Mouse (Mus musculus) lung, embryonic 16.5 days (tissue): ENCODE results near the gene Nprl2. TPM values are rescaled to one million over a fixed set of nuclear protein-coding genes. Genes with fewer than 3 reads are reported as not detected.

Source experiments
- ATAC-seq: fragments of 200-750 bp; cut with Nextera tagmentation; 2 replicates; pipeline ENCODE4 v1.8.0; 2017; ENCODE audit warnings: low read depth, mild to moderate bottlenecking, moderate library complexity
- H3K27ac ChIP-seq: fragments of 300-500 bp; sonication (generic); 2 replicates; pipeline ENCODE4 v1.5.1; 2014; ENCODE audit warnings: mild to moderate bottlenecking, control low read depth, low read length
- H3K27me3 ChIP-seq: fragments of 300-500 bp; sonication (generic); 2 replicates; pipeline ENCODE4 v1.6.1; 2014; ENCODE audit warnings: low read depth, low read length, mixed read lengths; ENCODE audit not compliant: control insufficient read depth, insufficient read depth
- H3K36me3 ChIP-seq: fragments of 300-500 bp; sonication (generic); 2 replicates; pipeline ENCODE4 v1.6.1; 2014; ENCODE audit warnings: low read length; ENCODE audit not compliant: control insufficient read depth, insufficient read depth
- H3K4me1 ChIP-seq: fragments of 300-500 bp; sonication (generic); replicated peaks from 2 replicates; pipeline ENCODE4 v1.6.1; 2014; ENCODE audit warnings: low read length, mixed read lengths; ENCODE audit not compliant: control insufficient read depth, insufficient read depth
- H3K4me2 ChIP-seq: fragments of 300-500 bp; sonication (generic); 2 replicates; pipeline ENCODE4 v1.6.1; 2014; ENCODE audit warnings: low read depth, low read length, control low read depth
- H3K4me3 ChIP-seq: fragments of 300-500 bp; sonication (generic); 2 replicates; pipeline ENCODE4 v1.5.1; 2014; ENCODE audit warnings: mild to moderate bottlenecking, low read length, control low read depth
- H3K9ac ChIP-seq: fragments of 300-500 bp; sonication (generic); 2 replicates; pipeline ENCODE4 v1.6.1; 2014; ENCODE audit warnings: low read length, control low read depth
- H3K9me3 ChIP-seq: fragments of 300-500 bp; sonication (generic); 2 replicates; pipeline ENCODE4 v1.6.1; 2016; ENCODE audit warnings: low read length; ENCODE audit not compliant: control insufficient read depth
- WGBS: fragments of 180-500 bp; shearing (Covaris S2); extraction: QIAGEN DNeasy Blood & Tissue Kit; methylation state at CpG from one replicate; pipeline ENCODE4 v1.1.7; 2014; 5-methylcytosine and 5-hydroxymethylcytosine counted together
- polyA plus RNA-seq: library from polyadenylated mRNA; unstranded; fragments of >200 nt; fragmentation: Nextera tagmentation; extraction: Ambion mirVana; gene quantifications from 2 replicates; pipeline ENCODE4 v1.2.1, GENCODE M21; 2015

Nprl2 gene
- polyA plus RNA-seq, 1 experiment from 2014 or later, result 43.7 TPM

- Histone ChIP-seq H3K27me3 (peaks cover 27% of the 10 kb centered on the region), H3K9me3 (no peaks in the 10 kb centered on the region), H3K4me3 (peak overlapping the region; percentile 43), H3K4me2 (peak overlapping the region; percentile 61), H3K4me1 (peaks cover 17% of the 10 kb centered on the region), H3K27ac (no peak overlapping the region), H3K36me3 (no peaks in the 10 kb centered on the region), H3K9ac (peak overlapping the region; percentile 32; the same call in 1 of the 2 replicates)
- ATAC-seq, result peak; percentile 78
- WGBS, result 5% methylated on average over 44 of the region's 44 CpGs
Observed at GRCm38 (mm10) chr9:107526198-107527026, 15.6 kb upstream of the Nprl2 start.

DNA sequence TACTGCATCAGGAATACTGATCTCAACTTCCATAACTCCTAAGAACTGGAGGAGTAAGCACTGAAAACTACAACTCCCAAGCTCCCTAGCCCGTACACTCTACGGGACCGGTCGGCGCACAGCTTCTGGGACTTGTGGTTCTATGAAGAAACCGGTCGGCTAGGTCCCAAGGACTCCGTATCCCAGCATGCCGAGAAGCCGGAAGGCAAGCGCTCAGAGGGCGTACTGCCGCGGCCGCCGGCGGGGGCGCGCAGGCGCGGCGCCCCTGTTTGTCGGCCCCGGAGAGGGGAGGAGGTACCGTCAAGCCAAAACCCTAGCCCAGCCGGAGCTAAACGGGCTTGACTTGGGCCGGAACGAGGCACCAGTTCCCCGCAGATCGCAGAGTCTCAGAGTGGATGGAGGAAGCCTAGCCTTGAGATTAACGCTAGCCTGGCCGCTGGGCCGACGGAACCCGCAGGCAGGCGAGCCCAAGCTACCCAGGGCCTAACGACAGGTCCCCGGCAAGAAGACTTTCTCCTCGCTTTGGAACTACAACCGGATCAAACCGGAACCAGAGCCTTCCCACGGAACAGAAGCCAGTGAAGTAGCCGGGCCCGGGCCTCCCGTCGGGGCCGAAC, 8.1 kb upstream of the Nprl2 start, which contains the start of gene Tmem115:
TSS of gene Tmem115 (plus strand) at position 155 of the 617 bp plus-strand sequence.
- Histone ChIP-seq H3K27me3 (no peaks in the 10 kb centered on the region), H3K4me3 (peak within 1 kb of the TSS; percentile 86), H3K9me3 (no peaks in the 10 kb centered on the region), H3K4me2 (peak within 1 kb of the TSS; percentile 95), H3K27ac (peak within 1 kb of the TSS; percentile 74), H3K4me1 (peaks cover 21% of the 10 kb centered on the region), H3K9ac (peak within 1 kb of the TSS; percentile 90), H3K36me3 (peaks cover 13% of the 10 kb centered on the region)
- under 1% methylated on average over 48 of the region's 48 CpGs for WGBS
- peak; percentile 99 for ATAC-seq

DNA sequence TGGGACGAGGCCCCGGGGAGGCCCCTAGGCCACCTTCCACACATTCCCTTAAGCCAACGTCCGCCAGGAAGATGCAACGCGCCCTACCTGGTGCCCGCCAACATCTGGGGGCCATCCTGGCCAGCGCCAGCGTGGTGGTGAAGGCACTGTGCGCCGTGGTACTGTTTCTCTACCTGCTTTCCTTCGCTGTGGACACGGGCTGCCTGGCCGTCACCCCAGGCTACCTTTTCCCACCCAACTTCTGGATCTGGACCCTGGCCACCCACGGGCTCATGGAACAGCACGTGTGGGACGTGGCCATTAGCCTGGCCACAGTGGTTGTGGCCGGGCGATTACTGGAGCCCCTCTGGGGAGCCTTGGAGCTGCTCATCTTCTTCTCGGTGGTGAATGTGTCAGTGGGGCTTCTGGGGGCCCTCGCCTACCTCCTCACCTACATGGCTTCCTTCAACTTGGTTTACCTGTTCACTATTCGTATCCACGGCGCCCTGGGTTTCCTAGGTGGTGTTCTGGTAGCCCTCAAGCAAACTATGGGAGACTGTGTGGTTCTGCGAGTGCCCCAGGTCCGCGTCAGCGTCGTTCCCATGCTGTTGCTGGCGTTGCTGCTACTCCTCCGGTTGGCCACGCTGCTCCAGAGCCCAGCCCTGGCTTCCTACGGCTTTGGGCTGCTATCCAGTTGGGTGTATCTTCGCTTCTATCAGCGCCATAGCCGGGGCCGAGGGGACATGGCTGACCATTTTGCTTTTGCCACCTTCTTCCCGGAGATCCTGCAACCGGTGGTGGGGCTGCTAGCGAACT, 7.4 kb upstream of the Nprl2 start:
- H3K9me3 ChIP-seq, result no peaks in the 10 kb centered on the region
- H3K36me3 ChIP-seq, result peaks cover 19% of the 10 kb centered on the region
- H3K27me3 ChIP-seq, result no peaks in the 10 kb centered on the region
- H3K4me1 ChIP-seq, result peaks cover 21% of the 10 kb centered on the region
- peak overlapping the region; percentile 90 for H3K9ac ChIP-seq
- ATAC-seq, result peak; percentile 1
- WGBS, result under 1% methylated on average over 40 of the region's 40 CpGs
- peak overlapping the region; percentile 86 for H3K4me3 ChIP-seq
- peak overlapping the region; percentile 95 for H3K4me2 ChIP-seq
- H3K27ac ChIP-seq, result peak overlapping the region; percentile 74

DNA sequence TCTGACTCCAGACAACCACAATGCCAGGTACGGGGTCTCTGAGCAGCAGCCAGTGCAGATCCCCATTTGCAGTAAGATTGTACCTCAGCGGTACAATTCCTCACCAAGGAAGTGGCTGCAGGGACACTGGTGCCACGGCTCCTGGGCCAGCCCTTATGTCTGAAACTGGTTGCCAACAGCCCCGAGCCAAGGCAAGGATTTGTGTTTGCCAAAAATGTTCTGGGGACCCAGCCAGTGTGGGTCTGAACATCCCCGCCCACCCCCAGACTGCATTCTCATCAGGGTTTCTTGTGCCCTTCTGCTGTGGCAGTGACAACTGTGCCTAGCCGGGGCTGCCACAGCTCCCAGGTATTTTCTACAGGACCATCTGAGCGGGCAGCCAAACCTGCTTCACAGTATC, 3.8 kb upstream of the Nprl2 start:
- Histone ChIP-seq H3K9me3 (no peaks in the 10 kb centered on the region), H3K4me2 (no peak overlapping the region), H3K27ac (no peak overlapping the region), H3K4me1 (peaks cover 36% of the 10 kb centered on the region), H3K4me3 (no peak overlapping the region), H3K36me3 (peaks cover 23% of the 10 kb centered on the region), H3K9ac (no peak overlapping the region), H3K27me3 (no peaks in the 10 kb centered on the region)
- 86% methylated on average over 7 of the region's 7 CpGs for WGBS
- ATAC-seq, result no peak

- H3K4me1 ChIP-seq, result peaks cover 36% of the 10 kb centered on the region
- peaks cover 23% of the 10 kb centered on the region for H3K36me3 ChIP-seq
- no peak overlapping the region for H3K4me3 ChIP-seq
- no peak overlapping the region for H3K27ac ChIP-seq
- no peak overlapping the region for H3K9ac ChIP-seq
- no peaks in the 10 kb centered on the region for H3K27me3 ChIP-seq
- WGBS, result 88% methylated on average over 3 of the region's 3 CpGs
- no peak overlapping the region for H3K4me2 ChIP-seq
- ATAC-seq, result no peak
- no peaks in the 10 kb centered on the region for H3K9me3 ChIP-seq
Observed at GRCm38 (mm10) chr9:107538711-107539110, 3.3 kb upstream of the Nprl2 start.

DNA sequence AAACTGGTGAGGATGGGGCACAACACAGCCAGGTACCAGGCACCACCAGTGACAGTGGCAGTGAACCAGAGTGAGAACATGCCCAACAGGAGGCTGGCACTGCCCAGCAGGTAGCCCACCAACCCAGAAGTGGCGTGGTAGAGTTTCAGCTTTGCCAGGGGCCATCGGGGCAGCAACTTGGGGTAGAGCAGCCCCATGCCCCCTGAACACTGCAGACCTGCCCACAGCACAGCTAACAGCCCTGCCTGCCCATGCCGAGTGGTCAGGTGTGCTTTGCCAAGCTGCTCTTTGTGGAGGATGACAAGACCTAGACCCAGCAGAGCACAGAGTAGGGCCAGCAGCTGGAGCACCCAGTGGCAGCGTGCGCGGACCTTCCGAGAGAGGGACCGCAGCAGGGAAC, 2.1 kb upstream of the Nprl2 start:
- Histone ChIP-seq H3K4me2 (no peak overlapping the region), H3K4me3 (no peak overlapping the region), H3K27me3 (no peaks in the 10 kb centered on the region), H3K4me1 (peaks cover 36% of the 10 kb centered on the region), H3K27ac (no peak overlapping the region), H3K36me3 (peaks cover 32% of the 10 kb centered on the region), H3K9me3 (no peaks in the 10 kb centered on the region), H3K9ac (no peak overlapping the region)
- ATAC-seq, result no peak
- 90% methylated on average over 8 of the region's 8 CpGs for WGBS

GRCm38 (mm10) chr9:107540420-107540819, 1.6 kb upstream of the Nprl2 start:
- 52% methylated on average over 4 of the region's 4 CpGs for WGBS
- no peaks in the 10 kb centered on the region for H3K27me3 ChIP-seq
- no peak for ATAC-seq
- no peak overlapping the region for H3K9ac ChIP-seq
- no peak overlapping the region for H3K27ac ChIP-seq
- peaks cover 32% of the 10 kb centered on the region for H3K36me3 ChIP-seq
- no peaks in the 10 kb centered on the region for H3K9me3 ChIP-seq
- peaks cover 33% of the 10 kb centered on the region for H3K4me1 ChIP-seq
- H3K4me3 ChIP-seq, result no peak overlapping the region
- no peak overlapping the region for H3K4me2 ChIP-seq

GRCm38 (mm10) chr9:107541005-107541404, 1.0 kb upstream of the Nprl2 start:
- Histone ChIP-seq H3K4me3 (peak overlapping the region; percentile 67), H3K9ac (peak overlapping the region; percentile 81), H3K4me1 (peaks cover 27% of the 10 kb centered on the region), H3K27me3 (no peaks in the 10 kb centered on the region), H3K9me3 (no peaks in the 10 kb centered on the region), H3K4me2 (peak overlapping the region; percentile 93), H3K36me3 (peaks cover 32% of the 10 kb centered on the region), H3K27ac (peak overlapping the region; percentile 24; the same call in 1 of the 2 replicates)
- no peak for ATAC-seq
- WGBS, result 23% methylated on average over 10 of the region's 10 CpGs

DNA sequence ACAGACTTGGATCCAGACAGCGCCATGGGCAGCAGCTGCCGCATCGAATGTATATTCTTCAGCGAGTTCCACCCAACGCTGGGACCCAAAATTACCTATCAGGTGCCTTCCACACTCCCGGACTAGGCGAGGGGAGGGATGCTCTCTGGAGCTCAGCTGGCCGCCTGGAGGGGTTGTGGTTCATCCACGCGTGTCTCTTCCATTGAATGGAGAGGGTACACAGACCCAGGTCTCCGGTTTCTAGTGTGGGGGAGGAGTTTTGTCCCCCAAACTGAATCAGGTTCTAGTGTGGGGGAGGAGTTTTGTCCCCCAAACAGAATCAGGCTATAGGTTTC, 293 bp downstream of the Nprl2 start:
- no peaks in the 10 kb centered on the region for H3K27me3 ChIP-seq
- H3K4me3 ChIP-seq, result peak overlapping the region; percentile 67
- peak overlapping the region; percentile 93 for H3K4me2 ChIP-seq
- H3K9ac ChIP-seq, result peak overlapping the region; percentile 81
- WGBS, result under 1% methylated on average over 11 of the region's 11 CpGs
- H3K9me3 ChIP-seq, result no peaks in the 10 kb centered on the region
- H3K4me1 ChIP-seq, result peaks cover 25% of the 10 kb centered on the region
- 0 out of 2 replicates have a peak, but pooled peaks have one; percentile 4 for ATAC-seq
- H3K27ac ChIP-seq, result peak overlapping the region; percentile 16; the same call in 1 of the 2 replicates
- H3K36me3 ChIP-seq, result peaks cover 32% of the 10 kb centered on the region
